Mouse (Mus musculus): Measurements from ENCODE around the gene Cep44. TPM values are rescaled to one million over a fixed set of nuclear protein-coding genes. Genes with fewer than 3 reads are reported as not detected.

The Cep44 gene
- polyA plus RNA-seq (2012; fragmentation: generic; extraction: Trizol): 10 to 100 TPM in 1 of 2 experiments, under 1 TPM in 1; 0.82 to 12.6 TPM

DNA sequence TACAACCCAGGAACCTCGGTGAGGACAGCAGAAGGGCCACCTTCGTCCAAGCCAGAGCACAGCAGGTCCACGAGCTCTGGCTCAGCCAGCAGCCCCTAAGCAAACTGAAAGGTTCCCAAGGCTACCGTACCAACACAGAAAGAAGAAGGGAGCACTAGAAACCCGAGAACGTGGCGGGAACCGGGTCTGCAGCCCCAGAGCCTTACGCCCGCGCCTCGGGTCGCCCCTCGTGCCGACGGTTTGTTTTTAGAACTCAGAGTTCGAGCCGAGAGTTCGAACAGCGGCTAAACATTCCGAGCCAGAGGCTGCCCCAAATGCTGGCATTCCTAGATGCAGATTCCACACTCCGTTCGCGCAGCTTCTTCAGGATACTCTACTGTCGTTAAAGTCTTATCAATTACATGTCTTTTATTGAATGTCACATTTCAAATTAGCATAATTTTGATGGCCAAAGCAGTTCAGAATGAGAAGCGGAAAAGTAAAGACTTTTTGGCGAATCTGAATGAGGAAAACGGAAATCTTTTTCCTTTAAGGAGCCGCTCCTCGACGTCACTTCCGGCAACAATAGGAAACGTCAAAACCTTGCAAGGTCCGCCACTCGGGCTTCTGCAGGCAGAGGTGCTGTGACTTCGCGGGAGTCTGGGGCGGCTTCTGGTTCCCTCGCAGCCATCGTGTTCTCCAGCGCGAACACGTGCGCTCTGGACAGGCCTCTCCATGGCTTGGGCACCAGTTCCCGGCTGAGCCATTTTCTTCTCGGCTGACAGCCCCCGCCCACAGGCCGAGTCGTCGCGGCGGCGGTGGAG, at the start of gene Cep44, which contains the start of gene Fbxo8:
Cep44 (minus strand) TSS at position 490 of the 803 bp plus-strand sequence.
Fbxo8 (plus strand) TSS at position 533 of the 803 bp plus-strand sequence.

Other genes with a start within 250 kb of the Cep44 start
- gene Fbxo8, start within 50 bp of the Cep44 start, polyA plus RNA-seq (2012; fragmentation: generic; extraction: Trizol): 1 to 10 TPM; 1.4 to 7.3 TPM